Mouse (Mus musculus) cortical plate, adult 2 months (tissue): Measurements from ENCODE around the gene Nr2f2.

ENCODE experiments used
- CTCF ChIP-seq: fragments of 200-500 bp; IDR thresholded peaks from 2 replicates; pipeline ENCODE4 v1.5.1; 2011; ENCODE audit warnings: mild to moderate bottlenecking, control low read depth, low read length; ENCODE audit not compliant: insufficient read depth; ENCODE audit errors: extremely low read depth
- POLR2A ChIP-seq: fragments of 200-500 bp; IDR thresholded peaks from 2 replicates; pipeline ENCODE4 v1.6.1; 2011; ENCODE audit warnings: mild to moderate bottlenecking, low read length, control low read depth; ENCODE audit not compliant: insufficient read depth; ENCODE audit errors: extremely low read depth

- no peak for TF ChIP-seq CTCF
- no peak for TF ChIP-seq POLR2A
Observed at GRCm38 (mm10) chr7:70330761-70331242, 35.7 kb downstream of the Nr2f2 start.
